Mouse (Mus musculus) limb, embryonic 15.5 days (tissue): ENCODE results near the gene Gm16253. TPM values are rescaled to one million over a fixed set of nuclear protein-coding genes. Genes with fewer than 3 reads are reported as not detected.
A peak's percentile ranks its signal among the peaks of the same experiment; 100 is the strongest.

Experiments
- ATAC-seq: fragments of 200-750 bp; cut with Nextera tagmentation; 2 replicates; pipeline ENCODE4 v1.8.0; 2017; ENCODE audit warnings: low read depth, moderate TSS enrichment; ENCODE audit not compliant: insufficient number of reproducible peaks, low FRiP score, low TSS enrichment
- H3K27ac ChIP-seq: fragments of 300-500 bp; sonication (generic); 2 replicates; pipeline ENCODE4 v1.5.1; 2015; ENCODE audit warnings: moderate library complexity, mild to moderate bottlenecking, inconsistent platforms
- H3K27me3 ChIP-seq: fragments of 300-500 bp; sonication (generic); 2 replicates; pipeline ENCODE4 v1.6.1; 2015; ENCODE audit warnings: inconsistent platforms
- H3K36me3 ChIP-seq: fragments of 300-500 bp; sonication (generic); 2 replicates; pipeline ENCODE4 v1.6.1; 2015; ENCODE audit warnings: inconsistent platforms
- H3K4me1 ChIP-seq: fragments of 300-500 bp; sonication (generic); 2 replicates; pipeline ENCODE4 v1.6.1; 2015; ENCODE audit warnings: inconsistent platforms
- H3K4me2 ChIP-seq: fragments of 300-500 bp; sonication (generic); 2 replicates; pipeline ENCODE4 v1.6.1; 2015; ENCODE audit warnings: mild to moderate bottlenecking, inconsistent platforms
- H3K4me3 ChIP-seq: fragments of 300-500 bp; sonication (generic); 2 replicates; pipeline ENCODE4 v1.5.1; 2015; ENCODE audit warnings: mild to moderate bottlenecking, inconsistent platforms
- H3K9ac ChIP-seq: fragments of 300-500 bp; sonication (generic); 2 replicates; pipeline ENCODE4 v1.6.1; 2015; ENCODE audit warnings: inconsistent platforms
- H3K9me3 ChIP-seq: fragments of 300-500 bp; sonication (generic); 2 replicates; pipeline ENCODE4 v1.6.1; 2016; ENCODE audit warnings: inconsistent platforms
- WGBS: fragments of 180-500 bp; shearing (Covaris S2); methylation state at CpG from one replicate; pipeline ENCODE4 v1.1.7; 2015; 5-methylcytosine and 5-hydroxymethylcytosine counted together
- polyA plus RNA-seq: library from polyadenylated mRNA; unstranded; fragments of >200 nt; fragmentation: Nextera tagmentation; extraction: Ambion mirVana; gene quantifications from 2 replicates; pipeline ENCODE4 v1.2.1, GENCODE M21; 2015

The Gm16253 gene
- polyA plus RNA-seq, 1 experiment from 2014 or later, result 1.2 TPM

- Histone ChIP-seq H3K4me3 (no peak overlapping the region), H3K4me2 (no peak overlapping the region), H3K27me3 (no peaks in the 10 kb centered on the region), H3K36me3 (no peaks in the 10 kb centered on the region), H3K4me1 (peaks cover 10% of the 10 kb centered on the region), H3K9me3 (no peaks in the 10 kb centered on the region), H3K9ac (no peak overlapping the region), H3K27ac (no peak overlapping the region)
- ATAC-seq, result no peak
- WGBS, result 85% methylated on average over 7 of the region's 7 CpGs
These were observed 28.0 kb upstream of the Gm16253 start for GRCm38 (mm10) chr3:96548824-96549223.

- ATAC-seq, result no peak
- Histone ChIP-seq H3K36me3 (no peaks in the 10 kb centered on the region), H3K4me3 (no peak overlapping the region), H3K4me2 (no peak overlapping the region), H3K27me3 (no peaks in the 10 kb centered on the region), H3K27ac (no peak overlapping the region), H3K9ac (no peak overlapping the region), H3K4me1 (peaks cover 10% of the 10 kb centered on the region), H3K9me3 (no peaks in the 10 kb centered on the region)
- 77% methylated on average over 5 of the region's 5 CpGs for WGBS
These were observed 27.4 kb upstream of the Gm16253 start for GRCm38 (mm10) chr3:96549346-96549745.

- peak overlapping the region; percentile 47; the same call in 1 of the 2 replicates for H3K27ac ChIP-seq
- H3K4me3 ChIP-seq, result no peak overlapping the region
- 18% methylated on average over 8 of the region's 8 CpGs for WGBS
- no peaks in the 10 kb centered on the region for H3K9me3 ChIP-seq
- no peak for ATAC-seq
- H3K36me3 ChIP-seq, result no peaks in the 10 kb centered on the region
- H3K27me3 ChIP-seq, result no peaks in the 10 kb centered on the region
- no peak overlapping the region for H3K4me2 ChIP-seq
- H3K9ac ChIP-seq, result no peak overlapping the region
- H3K4me1 ChIP-seq, result peaks cover 24% of the 10 kb centered on the region
These were observed 25.6 kb upstream of the Gm16253 start for GRCm38 (mm10) chr3:96551203-96551602.

DNA sequence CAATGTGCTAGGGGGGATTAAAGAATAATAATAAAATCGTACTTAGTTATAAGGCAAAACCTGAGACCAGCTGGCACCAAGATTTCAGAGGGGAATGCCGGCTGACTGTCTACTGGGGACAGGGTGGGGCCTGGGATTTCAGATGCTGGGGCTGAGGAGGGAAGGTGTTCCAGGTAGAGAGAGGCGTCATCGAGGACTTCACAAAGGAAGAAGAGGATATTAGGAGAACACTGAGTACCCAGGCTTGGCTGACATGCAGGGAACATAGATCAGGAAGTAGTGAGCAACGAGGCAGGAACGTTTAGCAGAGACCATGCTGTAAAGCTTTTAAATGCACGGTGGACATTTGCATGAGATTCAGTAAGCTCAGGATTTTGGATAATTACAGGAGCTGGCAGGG lies 24.9 kb upstream of the Gm16253 start:
- Histone ChIP-seq H3K4me1 (peaks cover 26% of the 10 kb centered on the region), H3K36me3 (no peaks in the 10 kb centered on the region), H3K9ac (no peak overlapping the region), H3K4me2 (no peak overlapping the region), H3K4me3 (no peak overlapping the region), H3K9me3 (no peaks in the 10 kb centered on the region), H3K27me3 (no peaks in the 10 kb centered on the region), H3K27ac (peak overlapping the region; percentile 47; the same call in 1 of the 2 replicates)
- 57% methylated on average over 7 of the region's 7 CpGs for WGBS
- ATAC-seq, result no peak

GRCm38 (mm10) chr3:96553601-96554000 lies 23.2 kb upstream of the Gm16253 start:
- no peak for ATAC-seq
- no peaks in the 10 kb centered on the region for H3K9me3 ChIP-seq
- H3K4me1 ChIP-seq, result peaks cover 28% of the 10 kb centered on the region
- H3K9ac ChIP-seq, result no peak overlapping the region
- H3K27me3 ChIP-seq, result no peaks in the 10 kb centered on the region
- H3K36me3 ChIP-seq, result no peaks in the 10 kb centered on the region
- no peak overlapping the region for H3K27ac ChIP-seq
- no peak overlapping the region for H3K4me2 ChIP-seq
- WGBS, result 74% methylated on average over 6 of the region's 6 CpGs
- no peak overlapping the region for H3K4me3 ChIP-seq

GRCm38 (mm10) chr3:96554251-96554650 lies 22.5 kb upstream of the Gm16253 start:
- Histone ChIP-seq H3K4me2 (no peak overlapping the region), H3K27me3 (no peaks in the 10 kb centered on the region), H3K36me3 (0 out of 2 replicates have a peak, but pooled peaks cover under 1% of the 10 kb centered on the region), H3K9ac (no peak overlapping the region), H3K27ac (no peak overlapping the region), H3K4me1 (peaks cover 29% of the 10 kb centered on the region), H3K9me3 (no peaks in the 10 kb centered on the region), H3K4me3 (no peak overlapping the region)
- ATAC-seq, result no peak
- 80% methylated on average over 6 of the region's 6 CpGs for WGBS

DNA sequence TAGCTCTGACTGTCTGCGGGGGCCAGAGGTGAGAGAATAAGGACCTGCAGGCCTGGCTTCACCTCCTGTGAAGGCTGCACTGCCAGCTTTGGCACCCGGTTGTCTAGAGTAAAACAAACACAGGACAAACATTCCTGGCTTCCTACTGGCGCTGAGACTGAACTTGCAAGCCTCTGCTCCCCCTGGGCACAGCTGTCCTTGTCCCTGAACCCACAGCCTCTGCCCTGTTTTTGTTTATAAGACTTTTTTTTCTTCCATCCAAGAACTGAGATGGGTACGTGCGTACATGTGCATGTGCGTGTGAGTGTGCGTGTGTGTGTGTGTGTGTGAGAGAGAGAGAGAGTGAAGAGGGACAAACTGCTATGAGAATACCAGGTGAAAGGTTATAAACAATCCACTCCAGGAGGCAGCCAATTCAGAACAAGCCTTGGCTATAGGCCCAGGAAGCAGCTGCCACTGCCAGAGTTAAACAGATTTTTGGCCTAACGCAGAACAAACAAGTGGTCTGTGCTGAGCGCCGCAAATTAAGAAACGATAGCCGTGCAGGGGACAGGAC lies 21.7 kb upstream of the Gm16253 start:
- Histone ChIP-seq H3K9ac (no peak overlapping the region), H3K9me3 (no peaks in the 10 kb centered on the region), H3K4me2 (no peak overlapping the region), H3K27me3 (no peaks in the 10 kb centered on the region), H3K4me3 (no peak overlapping the region), H3K36me3 (peaks cover 9% of the 10 kb centered on the region), H3K27ac (peak overlapping the region; percentile 78), H3K4me1 (peaks cover 38% of the 10 kb centered on the region)
- 0 out of 2 replicates have a peak, but pooled peaks have one; percentile 6 for ATAC-seq
- 33% methylated on average over 12 of the region's 12 CpGs for WGBS

- Histone ChIP-seq H3K4me2 (peak overlapping the region; percentile 67), H3K9me3 (no peaks in the 10 kb centered on the region), H3K27ac (peak overlapping the region; percentile 78; the same call in 1 of the 2 replicates), H3K4me1 (peaks cover 48% of the 10 kb centered on the region), H3K9ac (no peak overlapping the region), H3K27me3 (no peaks in the 10 kb centered on the region), H3K4me3 (no peak overlapping the region; the same call in 1 of the 2 replicates), H3K36me3 (peaks cover 19% of the 10 kb centered on the region)
- no peak for ATAC-seq
- 69% methylated on average over 15 of the region's 15 CpGs for WGBS
These were observed 20.7 kb upstream of the Gm16253 start for GRCm38 (mm10) chr3:96555999-96556614.

GRCm38 (mm10) chr3:96556651-96557635 lies 19.8 kb upstream of the Gm16253 start:
- ATAC-seq, result no peak
- Histone ChIP-seq H3K27me3 (no peaks in the 10 kb centered on the region), H3K4me3 (peak overlapping the region; percentile 59), H3K9ac (peak overlapping the region; percentile 47), H3K9me3 (no peaks in the 10 kb centered on the region), H3K4me1 (peaks cover 45% of the 10 kb centered on the region), H3K36me3 (peaks cover 23% of the 10 kb centered on the region), H3K4me2 (peak overlapping the region; percentile 67), H3K27ac (peak overlapping the region; percentile 94)
- 8% methylated on average over 22 of the region's 22 CpGs for WGBS

DNA sequence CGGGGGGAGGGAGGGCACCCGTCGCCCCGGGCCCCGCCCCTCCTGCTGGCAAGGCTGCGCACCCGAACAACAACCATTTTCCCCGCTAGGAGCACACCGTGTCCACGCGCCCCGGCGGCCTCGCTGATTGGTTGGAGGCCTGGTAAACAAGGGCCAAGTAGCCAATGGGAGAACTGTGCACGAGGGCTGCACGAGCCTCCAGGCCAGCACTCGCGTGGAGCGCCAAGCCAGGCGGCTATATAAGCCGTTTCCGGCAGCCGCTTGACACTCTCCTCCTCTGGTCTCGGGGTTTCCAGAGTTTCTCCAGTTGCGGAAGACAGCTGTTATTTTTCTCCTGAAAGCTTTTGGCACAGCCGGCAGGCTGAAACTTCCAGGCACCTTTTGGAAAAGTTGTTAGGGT lies 19.1 kb upstream of the Gm16253 start, which contains the start of gene Txnip:
Gene Txnip, plus strand, starts transcription at position 264 of the 400 bp plus-strand sequence.
- H3K4me2 ChIP-seq, result peak within 1 kb of the TSS; percentile 67
- H3K27ac ChIP-seq, result peak within 1 kb of the TSS; percentile 94
- no peaks in the 10 kb centered on the region for H3K9me3 ChIP-seq
- H3K9ac ChIP-seq, result peak within 1 kb of the TSS; percentile 65
- under 1% methylated on average over 26 of the region's 26 CpGs for WGBS
- H3K36me3 ChIP-seq, result peaks cover 23% of the 10 kb centered on the region
- no peaks in the 10 kb centered on the region for H3K27me3 ChIP-seq
- H3K4me3 ChIP-seq, result peak within 1 kb of the TSS; percentile 59
- ATAC-seq, result peak; percentile 98
- peaks cover 50% of the 10 kb centered on the region for H3K4me1 ChIP-seq

DNA sequence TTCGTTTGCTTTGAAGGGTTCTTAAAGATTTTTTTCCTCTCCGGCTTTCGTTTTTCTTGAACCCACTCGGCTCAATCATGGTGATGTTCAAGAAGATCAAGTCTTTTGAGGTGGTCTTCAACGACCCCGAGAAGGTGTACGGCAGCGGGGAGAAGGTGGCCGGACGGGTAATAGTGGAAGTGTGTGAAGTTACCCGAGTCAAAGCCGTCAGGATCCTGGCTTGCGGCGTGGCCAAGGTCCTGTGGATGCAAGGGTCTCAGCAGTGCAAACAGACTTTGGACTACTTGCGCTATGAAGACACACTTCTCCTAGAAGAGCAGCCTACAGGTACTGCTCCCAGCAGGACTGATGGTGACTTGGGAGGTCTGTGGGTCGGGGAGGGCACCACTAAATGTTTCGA lies 18.6 kb upstream of the Gm16253 start:
- Histone ChIP-seq H3K9ac (peak overlapping the region; percentile 65), H3K9me3 (no peaks in the 10 kb centered on the region), H3K4me3 (peak overlapping the region; percentile 59), H3K4me2 (peak overlapping the region; percentile 67), H3K27ac (peak overlapping the region; percentile 94), H3K36me3 (peaks cover 23% of the 10 kb centered on the region), H3K27me3 (no peaks in the 10 kb centered on the region), H3K4me1 (peaks cover 50% of the 10 kb centered on the region)
- under 1% methylated on average over 17 of the region's 17 CpGs for WGBS
- ATAC-seq, result no peak
